Mouse (Mus musculus) neural tube, embryonic 14.5 days (tissue): ENCODE measurements around the gene Osm. TPM values are rescaled to one million over a fixed set of nuclear protein-coding genes. Genes with fewer than 3 reads are reported as not detected.
A peak's percentile ranks its signal among the peaks of the same experiment; 100 is the strongest.

ENCODE experiments used
- ATAC-seq: fragments of 200-750 bp; cut with Nextera tagmentation; 2 replicates; pipeline ENCODE4 v1.8.0; 2017; ENCODE audit warnings: low read depth, mild to moderate bottlenecking, moderate TSS enrichment, moderate library complexity
- H3K27ac ChIP-seq: fragments of 300-500 bp; sonication (generic); 2 replicates; pipeline ENCODE4 v1.5.1; 2014; ENCODE audit warnings: low read depth, mild to moderate bottlenecking, control low read depth, low read length, moderate library complexity, mixed read lengths
- H3K27me3 ChIP-seq: fragments of 300-500 bp; sonication (generic); 2 replicates; pipeline ENCODE4 v1.6.1; 2014; ENCODE audit warnings: low read length; ENCODE audit not compliant: control insufficient read depth, insufficient read depth
- H3K36me3 ChIP-seq: fragments of 300-500 bp; sonication (generic); 2 replicates; pipeline ENCODE4 v1.6.1; 2014; ENCODE audit warnings: low read length, mixed read lengths; ENCODE audit not compliant: control insufficient read depth, insufficient read depth
- H3K4me1 ChIP-seq: fragments of 300-500 bp; sonication (generic); 2 replicates; pipeline ENCODE4 v1.6.1; 2014; ENCODE audit warnings: low read length; ENCODE audit not compliant: control insufficient read depth, insufficient read depth
- H3K4me2 ChIP-seq: fragments of 300-500 bp; sonication (generic); 2 replicates; pipeline ENCODE4 v1.6.1; 2014; ENCODE audit warnings: mild to moderate bottlenecking, low read depth, low read length, control low read depth
- H3K4me3 ChIP-seq: fragments of 300-500 bp; sonication (generic); 2 replicates; pipeline ENCODE4 v1.5.1; 2014; ENCODE audit warnings: low read depth, low read length, control low read depth, mixed read lengths
- H3K9ac ChIP-seq: fragments of 300-500 bp; sonication (generic); replicated peaks from 2 replicates; pipeline ENCODE4 v1.6.1; 2014; ENCODE audit warnings: low read depth, mild to moderate bottlenecking, control low read depth, low read length, mixed read lengths
- H3K9me3 ChIP-seq: fragments of 300-500 bp; sonication (generic); 2 replicates; pipeline ENCODE4 v1.6.1; 2016; ENCODE audit warnings: low read length; ENCODE audit not compliant: control insufficient read depth
- WGBS: fragments of 180-500 bp; shearing (Covaris S2); extraction: QIAGEN DNeasy Blood & Tissue Kit; methylation state at CpG from one replicate; pipeline ENCODE4 v1.1.7; 2014; 5-methylcytosine and 5-hydroxymethylcytosine counted together
- polyA plus RNA-seq: library from polyadenylated mRNA; unstranded; fragments of >200 nt; fragmentation: Nextera tagmentation; extraction: Ambion mirVana; gene quantifications from 2 replicates; pipeline ENCODE4 v1.2.1, GENCODE M21; 2014

Gene Osm
- polyA plus RNA-seq, 1 experiment from 2014 or later, result 0.12 TPM

DNA sequence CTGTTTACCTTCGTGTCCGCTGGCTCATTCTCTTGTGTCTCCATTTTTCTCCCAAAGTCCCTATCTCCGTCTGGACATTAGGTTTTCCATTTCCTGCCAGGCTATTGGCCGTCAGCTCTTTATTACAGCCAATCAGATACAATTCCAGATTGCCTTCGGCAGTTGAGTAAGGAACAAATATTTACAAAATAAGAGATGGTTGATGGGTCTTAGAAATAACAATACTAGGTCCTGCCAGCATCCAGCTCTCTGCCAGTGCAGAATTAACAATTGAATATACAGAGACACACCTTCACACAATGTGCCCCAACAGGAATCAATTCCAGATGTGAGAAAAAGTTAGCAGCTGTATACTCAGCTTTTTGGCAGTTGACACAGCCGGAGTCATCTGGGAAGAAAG lies 9.9 kb downstream of the Osm start:
- H3K27me3 ChIP-seq, result no peaks in the 10 kb centered on the region
- no peak for ATAC-seq
- no peaks in the 10 kb centered on the region for H3K4me1 ChIP-seq
- no peak overlapping the region for H3K4me3 ChIP-seq
- H3K36me3 ChIP-seq, result no peaks in the 10 kb centered on the region
- H3K9ac ChIP-seq, result no peak overlapping the region
- 76% methylated on average over 6 of the region's 6 CpGs for WGBS
- no peaks in the 10 kb centered on the region for H3K9me3 ChIP-seq
- no peak overlapping the region for H3K27ac ChIP-seq
- no peak overlapping the region for H3K4me2 ChIP-seq

DNA sequence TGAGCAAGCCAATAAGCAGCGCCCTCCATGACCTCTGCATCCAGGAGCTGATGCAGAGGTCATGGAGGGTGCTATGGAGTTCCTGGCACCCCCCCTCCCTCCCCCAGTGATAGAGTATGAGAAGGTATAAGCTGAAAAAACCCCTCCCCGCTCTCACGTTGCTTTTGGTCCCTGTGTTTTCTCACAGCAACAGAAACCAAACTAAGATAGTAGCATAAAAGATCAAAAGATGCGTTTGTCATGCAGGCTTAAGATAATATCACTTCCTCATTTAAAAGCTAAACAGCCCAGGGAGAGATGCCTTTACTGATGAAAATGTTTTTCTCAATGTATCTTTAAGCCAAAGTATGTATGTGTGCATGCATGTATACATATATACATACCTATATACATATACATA lies 10.4 kb downstream of the Osm start:
- Histone ChIP-seq H3K4me3 (no peak overlapping the region), H3K4me1 (no peaks in the 10 kb centered on the region), H3K4me2 (no peak overlapping the region), H3K27ac (no peak overlapping the region), H3K9me3 (no peaks in the 10 kb centered on the region), H3K36me3 (no peaks in the 10 kb centered on the region), H3K27me3 (no peaks in the 10 kb centered on the region), H3K9ac (no peak overlapping the region)
- no peak for ATAC-seq
- 87% methylated on average over 4 of the region's 4 CpGs for WGBS

DNA sequence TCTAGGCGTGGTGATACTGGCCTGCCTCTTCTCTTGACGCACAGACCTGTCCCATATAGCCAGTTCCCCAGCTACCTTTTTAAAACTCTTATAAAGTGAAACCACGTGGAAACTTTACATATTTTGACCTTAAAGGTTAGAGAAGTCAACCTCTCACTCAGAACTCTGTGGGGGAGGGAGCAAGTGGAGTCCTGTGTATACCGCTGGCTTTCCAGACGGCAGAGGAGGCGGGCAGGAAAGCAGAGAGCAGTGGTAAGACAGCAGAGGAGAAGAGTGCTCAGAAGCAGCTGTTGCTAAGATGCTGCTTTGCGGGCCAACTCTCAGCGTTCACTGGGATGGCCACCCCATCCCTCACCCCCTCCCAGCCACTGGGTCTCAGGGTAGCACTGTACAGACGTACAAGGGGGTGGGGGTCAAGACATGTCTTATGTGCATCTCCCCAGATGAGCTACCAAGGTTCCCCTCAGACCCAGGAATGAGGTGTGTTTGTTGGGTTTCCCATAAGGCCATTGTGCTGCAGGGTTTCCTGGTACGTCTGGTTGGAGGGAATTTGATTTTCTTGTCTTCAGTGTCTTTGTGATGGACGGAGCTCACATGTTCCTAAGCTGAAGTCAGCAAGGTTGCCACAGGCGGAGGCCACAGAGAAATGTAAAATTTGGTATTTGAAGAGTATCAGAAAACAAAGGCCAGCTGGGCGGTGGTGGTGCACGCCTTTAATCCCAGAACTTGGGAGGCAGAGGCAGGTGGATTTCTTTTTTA lies 11.2 kb downstream of the Osm start:
- Histone ChIP-seq H3K4me3 (no peak overlapping the region), H3K27me3 (no peaks in the 10 kb centered on the region), H3K4me2 (no peak overlapping the region), H3K9me3 (no peaks in the 10 kb centered on the region), H3K27ac (no peak overlapping the region), H3K9ac (no peak overlapping the region), H3K36me3 (no peaks in the 10 kb centered on the region), H3K4me1 (no peaks in the 10 kb centered on the region)
- ATAC-seq, result no peak
- 82% methylated on average over 14 of the region's 14 CpGs for WGBS

DNA sequence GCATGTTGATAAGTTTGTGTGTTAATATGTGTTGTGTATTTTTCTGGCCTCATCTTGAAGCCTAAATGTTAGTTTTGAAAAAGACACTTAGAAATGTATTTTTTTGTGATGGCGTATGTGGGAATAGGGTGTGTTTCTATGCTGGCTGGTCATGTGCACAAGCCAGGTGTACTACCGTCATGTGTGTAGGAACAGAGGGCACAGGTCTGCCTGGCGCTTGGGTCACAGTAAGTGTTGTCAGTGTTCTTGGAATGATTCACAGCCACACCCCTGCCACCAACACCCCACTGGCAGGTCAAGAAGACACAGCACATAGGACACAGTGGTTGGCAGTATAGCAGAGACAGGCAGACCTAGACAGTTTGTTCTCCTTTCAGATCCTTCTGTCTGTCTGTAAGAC lies 12.9 kb downstream of the Osm start:
- Histone ChIP-seq H3K4me1 (no peaks in the 10 kb centered on the region), H3K36me3 (no peaks in the 10 kb centered on the region), H3K9me3 (no peaks in the 10 kb centered on the region), H3K4me3 (no peak overlapping the region), H3K27ac (no peak overlapping the region), H3K9ac (no peak overlapping the region), H3K4me2 (no peak overlapping the region), H3K27me3 (no peaks in the 10 kb centered on the region)
- WGBS, result 91% methylated on average over 3 of the region's 3 CpGs
- ATAC-seq, result no peak

DNA sequence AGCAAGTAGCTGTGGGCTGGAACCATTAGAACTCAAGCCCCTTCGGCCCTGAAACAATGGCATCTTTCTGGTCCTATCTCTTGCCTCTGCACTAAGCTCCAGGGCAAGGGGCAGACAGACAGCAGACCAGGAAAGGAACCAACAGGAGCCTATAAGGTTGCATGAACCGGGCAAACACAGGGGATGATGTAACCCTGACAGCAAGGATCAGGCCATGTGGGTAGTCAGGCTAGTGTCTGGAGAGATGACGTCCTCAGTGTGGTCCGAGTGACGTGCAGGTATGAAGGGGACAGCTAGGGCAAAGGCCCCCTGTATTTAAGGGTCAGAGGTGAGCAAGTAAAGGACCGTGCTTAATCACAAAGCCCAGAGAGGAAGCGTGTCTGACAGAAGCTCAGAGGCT lies 14.1 kb downstream of the Osm start:
- Histone ChIP-seq H3K4me1 (no peaks in the 10 kb centered on the region), H3K27me3 (no peaks in the 10 kb centered on the region), H3K4me2 (no peak overlapping the region), H3K36me3 (no peaks in the 10 kb centered on the region), H3K4me3 (no peak overlapping the region), H3K27ac (no peak overlapping the region), H3K9ac (no peak overlapping the region), H3K9me3 (no peaks in the 10 kb centered on the region)
- WGBS, result 83% methylated on average over 7 of the region's 7 CpGs
- ATAC-seq, result no peak

DNA sequence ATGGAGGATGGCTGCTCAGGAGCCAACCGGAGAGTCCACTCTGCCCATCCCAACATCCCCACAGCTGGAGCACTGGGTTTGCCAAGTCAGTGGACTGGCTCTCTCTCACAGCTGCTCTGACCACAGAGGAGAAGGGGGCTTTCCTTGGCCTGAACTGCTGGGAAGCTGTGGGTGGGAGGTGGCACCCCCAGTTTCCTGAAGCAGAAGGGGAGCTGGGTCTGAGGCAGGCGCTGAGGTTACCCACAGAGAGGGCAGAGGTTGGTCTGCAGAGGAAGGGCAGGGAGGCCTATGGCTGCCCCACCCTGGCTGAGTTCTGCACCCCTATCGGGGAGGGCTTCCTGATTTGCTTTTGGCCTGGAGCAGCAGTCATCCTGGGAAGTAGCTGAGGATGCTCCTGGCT lies 15.2 kb downstream of the Osm start:
- no peak overlapping the region for H3K27ac ChIP-seq
- ATAC-seq, result no peak
- H3K4me3 ChIP-seq, result no peak overlapping the region
- 64% methylated on average over 3 of the region's 3 CpGs for WGBS
- H3K4me2 ChIP-seq, result no peak overlapping the region
- H3K36me3 ChIP-seq, result no peaks in the 10 kb centered on the region
- no peak overlapping the region for H3K9ac ChIP-seq
- H3K4me1 ChIP-seq, result no peaks in the 10 kb centered on the region
- no peaks in the 10 kb centered on the region for H3K9me3 ChIP-seq
- no peaks in the 10 kb centered on the region for H3K27me3 ChIP-seq

DNA sequence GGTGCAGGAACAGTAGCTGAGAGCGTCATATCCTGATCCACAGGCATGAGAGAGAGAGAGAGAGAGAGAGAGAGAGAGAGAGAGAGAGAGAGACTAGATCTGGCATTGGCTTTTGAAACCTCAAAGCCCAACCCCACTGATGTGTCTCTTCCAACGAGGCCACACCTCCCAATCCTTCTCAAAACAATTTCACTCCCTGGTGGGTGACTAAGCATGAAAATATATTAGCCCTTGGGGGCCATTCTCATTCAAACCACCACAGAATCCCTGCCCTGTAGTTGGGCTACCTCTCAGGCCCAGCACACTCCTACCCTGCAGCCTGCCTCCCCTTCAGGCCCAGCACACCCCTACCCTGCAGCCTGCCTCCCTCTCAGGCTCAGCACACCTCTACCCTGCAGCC lies 16.7 kb downstream of the Osm start:
- H3K9ac ChIP-seq, result no peak overlapping the region
- H3K4me3 ChIP-seq, result no peak overlapping the region
- no peaks in the 10 kb centered on the region for H3K36me3 ChIP-seq
- 51% methylated on average over 2 of the region's 2 CpGs for WGBS
- H3K27ac ChIP-seq, result no peak overlapping the region
- no peak overlapping the region for H3K4me2 ChIP-seq
- H3K4me1 ChIP-seq, result no peaks in the 10 kb centered on the region
- no peak for ATAC-seq
- no peaks in the 10 kb centered on the region for H3K27me3 ChIP-seq
- no peaks in the 10 kb centered on the region for H3K9me3 ChIP-seq

DNA sequence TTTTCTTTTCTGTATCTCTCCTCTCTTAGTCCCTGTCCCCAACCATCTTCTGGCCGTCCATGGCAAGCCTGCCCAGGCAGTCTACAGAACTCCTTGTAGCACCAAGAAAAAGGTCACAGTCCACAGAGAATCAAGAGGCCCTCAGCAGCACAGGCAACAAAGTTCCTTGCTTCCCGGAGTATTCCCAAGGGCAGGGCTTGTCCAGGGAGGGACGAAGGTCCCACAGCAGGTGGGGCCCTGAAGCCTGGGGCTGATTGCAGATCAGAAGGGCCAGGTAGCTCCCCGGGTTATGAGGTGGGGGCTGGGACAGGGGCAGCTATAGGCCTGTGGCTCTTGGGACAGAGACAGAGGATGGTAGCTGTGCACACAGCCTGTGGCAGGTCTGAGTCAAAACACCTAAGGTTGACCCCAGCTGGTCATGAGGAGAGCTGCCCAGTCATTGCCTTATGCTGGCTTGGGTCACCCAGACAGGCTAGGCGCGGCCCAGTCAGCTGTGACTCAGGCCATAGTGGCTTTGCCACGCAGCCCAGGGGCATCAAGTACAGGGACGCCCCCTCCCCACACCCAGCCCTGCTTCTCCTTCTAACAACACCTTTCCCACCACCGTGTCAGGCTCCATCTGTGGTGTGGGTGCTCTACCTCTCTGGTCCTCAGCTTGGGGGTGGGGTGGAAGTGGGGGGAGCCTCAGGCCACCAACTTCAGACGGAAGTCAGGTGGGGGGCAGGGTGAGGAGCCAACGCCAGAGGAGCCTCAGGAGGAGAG lies 20.8 kb downstream of the Osm start, which contains the start of gene Lif:
Lif (plus strand) TSS at position 712 of the 762 bp plus-strand sequence.
- 0 out of 2 replicates have a peak, but pooled peaks have one; percentile 25 for ATAC-seq
- Histone ChIP-seq H3K4me3 (no peak within 1 kb of the TSS), H3K9me3 (no peaks in the 10 kb centered on the region), H3K9ac (no peak within 1 kb of the TSS), H3K36me3 (no peaks in the 10 kb centered on the region), H3K27me3 (no peaks in the 10 kb centered on the region), H3K27ac (no peak within 1 kb of the TSS), H3K4me2 (no peak within 1 kb of the TSS), H3K4me1 (peaks cover 4% of the 10 kb centered on the region; the same call in 1 of the 2 replicates)
- 69% methylated on average over 11 of the region's 11 CpGs for WGBS

DNA sequence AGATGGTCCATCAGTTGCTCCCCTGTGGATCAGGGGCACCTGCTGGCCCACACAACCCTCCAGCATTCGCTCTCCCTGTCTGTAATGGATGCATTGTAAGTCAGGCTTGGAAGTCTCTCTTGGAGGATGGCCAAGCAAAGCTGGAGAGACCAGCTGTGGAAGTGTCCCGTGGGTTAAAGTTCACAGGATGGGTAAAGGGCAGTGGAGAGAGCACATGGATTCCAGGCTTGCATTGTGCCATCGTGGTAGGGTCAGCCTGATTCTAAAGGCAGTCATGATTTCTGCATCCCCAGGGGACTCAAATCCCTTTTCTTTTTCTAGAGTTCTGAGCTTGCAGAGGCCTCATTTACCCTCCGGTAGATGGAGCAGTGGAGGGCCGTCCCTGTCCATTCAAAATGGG lies 21.5 kb downstream of the Osm start:
- WGBS, result 65% methylated on average over 5 of the region's 5 CpGs
- no peak for ATAC-seq

More for the DNA sequence above, 21.5 kb downstream of the Osm start:
- Histone ChIP-seq H3K9me3 (no peaks in the 10 kb centered on the region), H3K4me3 (no peak overlapping the region), H3K27me3 (no peaks in the 10 kb centered on the region), H3K27ac (no peak overlapping the region), H3K4me2 (no peak overlapping the region), H3K9ac (no peak overlapping the region), H3K4me1 (peaks cover 4% of the 10 kb centered on the region; the same call in 1 of the 2 replicates), H3K36me3 (no peaks in the 10 kb centered on the region)
